Comparison of ENCODE assay signal across 11 mouse cellular contexts in the genomic region with DNA sequence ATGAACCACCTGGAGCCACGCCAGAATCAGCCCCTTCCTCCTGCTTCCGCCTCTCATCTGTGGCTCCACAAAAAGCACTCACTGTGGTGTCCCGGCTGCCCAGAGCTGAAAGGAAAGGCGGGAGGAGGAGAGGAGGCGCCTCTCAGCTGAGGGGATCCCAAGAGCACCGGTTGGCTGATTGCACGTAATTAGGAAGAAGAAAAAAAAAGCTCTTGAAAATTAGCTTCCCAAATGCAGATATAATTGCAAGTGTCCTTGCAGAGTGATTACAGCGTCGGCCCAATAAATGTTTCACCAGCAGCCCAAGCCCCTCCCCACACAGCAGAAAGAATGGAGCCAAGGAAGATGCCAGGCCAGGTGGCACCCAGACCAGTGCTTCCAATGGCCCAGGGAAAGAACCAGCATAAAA. TPM values are rescaled to one million over a fixed set of nuclear protein-coding genes. Genes with fewer than 3 reads are reported as not detected.
DNase-seq lines count a peak whose midpoint lies in the region; ATAC-seq and TF ChIP-seq lines count a peak whose summit lies in the region.
"Had no signal": no experiment of that assay in that cellular context is flagged by ENCODE, and none has a peak within 500 bp of the region (broad histone marks: within the 10 kb centered on the region; RNA-seq: fewer than 3 reads in every experiment).

No protein-coding gene starts in this region.

- no peaks in the 10 kb centered on the region for H3K27me3 ChIP-seq in kidney, embryonic 15.5 days
- no peaks in the 10 kb centered on the region for H3K27me3 ChIP-seq in forebrain, embryonic 12.5 days
- no peaks in the 10 kb centered on the region for H3K27me3 ChIP-seq in intestine, embryonic 15.5 days (replicated peaks)
- no peaks in the 10 kb centered on the region for H3K27me3 ChIP-seq in neural tube, embryonic 14.5 days (ENCODE audit: control insufficient read depth, insufficient read depth, low read length)
- no peaks in the 10 kb centered on the region for H3K27me3 ChIP-seq in liver, postnatal 0 days (ENCODE audit: insufficient read depth, low read length)

- 14% methylated on average over 9 of the region's 9 CpGs for WGBS in kidney, embryonic 15.5 days
- 24% methylated on average over 9 of the region's 9 CpGs for whole genome bisulfite sequencing in forebrain, embryonic 12.5 days
- WGBS in intestine, embryonic 15.5 days, result 34% methylated on average over 9 of the region's 9 CpGs
- WGBS in neural tube, embryonic 14.5 days, result 15% methylated on average over 9 of the region's 9 CpGs
- WGBS in liver, postnatal 0 days (ENCODE audit: insufficient replicate concordance), result 69% methylated on average over 9 of the region's 9 CpGs

- no peak for ATAC-seq in kidney, embryonic 15.5 days (replicated peaks; ENCODE audit: low FRiP score)
- ATAC-seq in forebrain, embryonic 12.5 days (ENCODE audit: low FRiP score), result peak; percentile 57; the same call in 1 of the 2 replicates
- ATAC-seq in intestine, embryonic 15.5 days, result no peak
- peak; percentile 74 for ATAC-seq in neural tube, embryonic 14.5 days (ENCODE audit: low read depth)
- no peak for ATAC-seq in megakaryocyte, adult 5-6 weeks (ENCODE audit: poor library complexity, severe bottlenecking)
- no peak for ATAC-seq in liver, postnatal 0 days
- ATAC-seq: activated CD4-positive, CD25-positive, alpha-beta regulatory T cell, adult 4 months; inflammation-experienced regulatory T-cells, adult 6 months had no signal

- no peaks in the 10 kb centered on the region for H3K36me3 ChIP-seq in kidney, embryonic 15.5 days
- H3K36me3 ChIP-seq in forebrain, embryonic 12.5 days (replicated peaks), result no peaks in the 10 kb centered on the region
- no peaks in the 10 kb centered on the region for H3K36me3 ChIP-seq in intestine, embryonic 15.5 days
- no peaks in the 10 kb centered on the region for H3K36me3 ChIP-seq in neural tube, embryonic 14.5 days (ENCODE audit: control insufficient read depth, insufficient read depth, low read length)
- H3K36me3 ChIP-seq in liver, postnatal 0 days (replicated peaks; ENCODE audit: insufficient read depth, low read length), result no peaks in the 10 kb centered on the region; the same call in 1 of the 2 replicates

- no peak overlapping the region for H3K9ac ChIP-seq in kidney, embryonic 15.5 days
- H3K9ac ChIP-seq in forebrain, embryonic 12.5 days, result 0 out of 2 replicates have a peak overlapping the region, but pooled peaks have one; percentile 12
- H3K9ac ChIP-seq in intestine, embryonic 15.5 days, result no peak overlapping the region
- H3K9ac ChIP-seq in neural tube, embryonic 14.5 days (replicated peaks; ENCODE audit: low read depth, low read length), result no peak overlapping the region
- no peak overlapping the region for H3K9ac ChIP-seq in liver, postnatal 0 days (replicated peaks)

- H3K4me3 ChIP-seq in kidney, embryonic 15.5 days (replicated peaks), result no peak overlapping the region
- H3K4me3 ChIP-seq in forebrain, embryonic 12.5 days (replicated peaks), result no peak overlapping the region
- H3K4me3 ChIP-seq in intestine, embryonic 15.5 days (replicated peaks), result no peak overlapping the region
- H3K4me3 ChIP-seq in neural tube, embryonic 14.5 days (ENCODE audit: low read depth, low read length), result no peak overlapping the region
- no peak overlapping the region for H3K4me3 ChIP-seq in liver, postnatal 0 days (ENCODE audit: low read depth, low read length)

- H3K27ac ChIP-seq in kidney, embryonic 15.5 days, result peak overlapping the region; percentile 14; the same call in 1 of the 2 replicates
- peak overlapping the region; percentile 80 for H3K27ac ChIP-seq in forebrain, embryonic 12.5 days
- peak overlapping the region; percentile 37; the same call in 1 of the 2 replicates for H3K27ac ChIP-seq in intestine, embryonic 15.5 days
- peak overlapping the region; percentile 75 for H3K27ac ChIP-seq in neural tube, embryonic 14.5 days (ENCODE audit: low read depth, low read length)
- H3K27ac ChIP-seq in liver, postnatal 0 days (ENCODE audit: low read depth), result no peak overlapping the region

- TF ChIP-seq EP300 in liver, postnatal 0 days (IDR thresholded peaks at IDR 0.05; ENCODE audit: low read depth), result no peak

- peaks cover 64% of the 10 kb centered on the region for H3K4me1 ChIP-seq in kidney, embryonic 15.5 days
- H3K4me1 ChIP-seq in forebrain, embryonic 12.5 days, result peaks cover 30% of the 10 kb centered on the region
- peaks cover 64% of the 10 kb centered on the region for H3K4me1 ChIP-seq in intestine, embryonic 15.5 days (replicated peaks)
- H3K4me1 ChIP-seq in neural tube, embryonic 14.5 days (ENCODE audit: control insufficient read depth, insufficient read depth, low read length), result peaks cover 23% of the 10 kb centered on the region; the same call in 1 of the 2 replicates
- peaks cover 29% of the 10 kb centered on the region for H3K4me1 ChIP-seq in liver, postnatal 0 days (ENCODE audit: insufficient read depth)

- no peaks in the 10 kb centered on the region for H3K9me3 ChIP-seq in kidney, embryonic 15.5 days (replicated peaks)
- H3K9me3 ChIP-seq in forebrain, embryonic 12.5 days, result no peaks in the 10 kb centered on the region
- H3K9me3 ChIP-seq in intestine, embryonic 15.5 days, result no peaks in the 10 kb centered on the region
- no peaks in the 10 kb centered on the region for H3K9me3 ChIP-seq in neural tube, embryonic 14.5 days (ENCODE audit: control insufficient read depth, low read length)
- no peaks in the 10 kb centered on the region for H3K9me3 ChIP-seq in liver, postnatal 0 days (ENCODE audit: low read length)

- no peak for TF ChIP-seq CTCF in liver, postnatal 0 days (IDR thresholded peaks at IDR 0.05; ENCODE audit: low read depth)

- DNase-seq in kidney, postnatal 14 days, result no peak
- DNase-seq in liver, postnatal 0 days, result no peak
- no peak for DNase-seq in right cerebral cortex, postnatal 10 days (ENCODE audit: low spot score in 2 of 2)
- DNase-seq: cerebellum, adult 9-11 months had no signal

- H3K4me2 ChIP-seq in kidney, embryonic 15.5 days, result peak overlapping the region; percentile 10; the same call in 1 of the 2 replicates
- H3K4me2 ChIP-seq in forebrain, embryonic 12.5 days, result no peak overlapping the region
- H3K4me2 ChIP-seq in intestine, embryonic 15.5 days (replicated peaks), result no peak overlapping the region
- H3K4me2 ChIP-seq in neural tube, embryonic 14.5 days (ENCODE audit: low read depth, low read length), result no peak overlapping the region
- no peak overlapping the region for H3K4me2 ChIP-seq in liver, postnatal 0 days (ENCODE audit: low read depth, low read length)

RNA-seq across cellular contexts. Expression of gene Itpk1, which starts 19.2 kb away (rescaled TPM):
- 18.9 and 20.8 TPM in 2 replicates for polyA plus RNA-seq in kidney, embryonic 15.5 days (2015; fragmentation: Nextera tagmentation; extraction: Ambion mirVana)
- 22.5 and 23.1 TPM in 2 replicates for polyA plus RNA-seq in forebrain, embryonic 12.5 days (2016; fragmentation: Nextera tagmentation; extraction: Ambion mirVana)
- 39.1 and 40.1 TPM in 2 replicates for polyA plus RNA-seq in intestine, embryonic 15.5 days (2015; fragmentation: Nextera tagmentation; extraction: Ambion mirVana)
- 34.8 and 40.6 TPM in 2 replicates for polyA plus RNA-seq in neural tube, embryonic 14.5 days (2014; fragmentation: Nextera tagmentation; extraction: Ambion mirVana)
- 10.4 and 10.7 TPM in 2 replicates for total RNA-seq in megakaryocyte, adult 5-6 weeks (2015)
- total RNA-seq in megakaryocyte, adult 5-6 weeks (2017), result 14.0 and 16.6 TPM in 2 replicates
- polyA plus RNA-seq in liver, postnatal 0 days (2015; fragmentation: Nextera tagmentation; extraction: Ambion mirVana), result 3.6 TPM in 2 replicates

RNA-seq across cellular contexts. Expression of gene Moap1, which starts 57.9 kb away (rescaled TPM):
- 24.5 and 25.4 TPM in 2 replicates for polyA plus RNA-seq in kidney, embryonic 15.5 days (2015; fragmentation: Nextera tagmentation; extraction: Ambion mirVana)
- 30.1 and 33.4 TPM in 2 replicates for polyA plus RNA-seq in forebrain, embryonic 12.5 days (2016; fragmentation: Nextera tagmentation; extraction: Ambion mirVana)
- 20.5 and 23.1 TPM in 2 replicates for polyA plus RNA-seq in intestine, embryonic 15.5 days (2015; fragmentation: Nextera tagmentation; extraction: Ambion mirVana)
- polyA plus RNA-seq in neural tube, embryonic 14.5 days (2014; fragmentation: Nextera tagmentation; extraction: Ambion mirVana), result 68.8 and 81.1 TPM in 2 replicates
- total RNA-seq in megakaryocyte, adult 5-6 weeks (2015), result 7.1 and 10.4 TPM in 2 replicates
- total RNA-seq in megakaryocyte, adult 5-6 weeks (2017), result 9.9 and 12.2 TPM in 2 replicates
- polyA plus RNA-seq in liver, postnatal 0 days (2015; fragmentation: Nextera tagmentation; extraction: Ambion mirVana), result 4.2 and 4.9 TPM in 2 replicates

RNA-seq across cellular contexts. Expression of gene Tmem251, which starts 58.0 kb away (rescaled TPM):
- 10.0 and 10.8 TPM in 2 replicates for polyA plus RNA-seq in kidney, embryonic 15.5 days (2015; fragmentation: Nextera tagmentation; extraction: Ambion mirVana)
- 12.0 and 12.4 TPM in 2 replicates for polyA plus RNA-seq in forebrain, embryonic 12.5 days (2016; fragmentation: Nextera tagmentation; extraction: Ambion mirVana)
- polyA plus RNA-seq in intestine, embryonic 15.5 days (2015; fragmentation: Nextera tagmentation; extraction: Ambion mirVana), result 15.3 and 16.3 TPM in 2 replicates
- polyA plus RNA-seq in neural tube, embryonic 14.5 days (2014; fragmentation: Nextera tagmentation; extraction: Ambion mirVana), result 12.4 and 12.6 TPM in 2 replicates
- 13.4 and 13.9 TPM in 2 replicates for total RNA-seq in megakaryocyte, adult 5-6 weeks (2015)
- total RNA-seq in megakaryocyte, adult 5-6 weeks (2017), result 9.7 and 11.4 TPM in 2 replicates
- 5.6 and 5.8 TPM in 2 replicates for polyA plus RNA-seq in liver, postnatal 0 days (2015; fragmentation: Nextera tagmentation; extraction: Ambion mirVana)

Comparison
In these comparisons a context has a peak if more than half of its experiments do, and no peak if none do; other contexts are left out.
1. ATAC-seq: peak in forebrain, embryonic 12.5 days (single experiment) and neural tube, embryonic 14.5 days (single experiment); none in kidney, embryonic 15.5 days (single experiment), intestine, embryonic 15.5 days (single experiment), megakaryocyte, adult 5-6 weeks (single experiment) and liver, postnatal 0 days (single experiment).